In the genomic region with DNA sequence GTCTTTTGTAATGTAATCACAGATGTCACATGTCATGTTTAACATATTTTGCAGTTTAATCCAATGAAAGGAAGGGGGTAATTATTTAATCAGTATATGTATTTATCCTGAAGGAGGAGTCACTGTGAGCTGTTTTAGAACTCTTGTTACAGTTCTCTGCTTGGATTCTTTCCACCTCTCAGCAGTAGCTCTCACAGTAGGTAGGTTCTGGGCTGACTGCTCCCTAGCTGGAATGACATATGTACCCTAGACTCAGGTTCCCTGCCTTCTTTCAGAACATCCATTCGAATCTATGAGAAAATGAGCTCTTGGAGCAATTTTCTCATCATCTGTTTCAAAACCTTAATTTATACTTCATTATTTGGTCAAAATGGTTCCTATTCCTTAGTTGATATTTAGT, we compare ENCODE assay signal across 20 mouse cellular contexts. TPM values are rescaled to one million over a fixed set of nuclear protein-coding genes. Genes with fewer than 3 reads are reported as not detected.
DNase-seq lines count a peak whose midpoint lies in the region; ATAC-seq and TF ChIP-seq lines count a peak whose summit lies in the region.
"Had no signal": no experiment of that assay in that cellular context is flagged by ENCODE, and none has a peak within 500 bp of the region (broad histone marks: within the 10 kb centered on the region; RNA-seq: fewer than 3 reads in every experiment).

No protein-coding gene starts in this region.

- 0 out of 2 replicates have a peak, but pooled peaks have one; percentile 36 for ATAC-seq in cerebellum, adult (ENCODE audit: insufficient number of reproducible peaks, low FRiP score, low TSS enrichment)
- ATAC-seq: forebrain, embryonic 13.5 days; forebrain, embryonic 16.5 days; intestine, postnatal 0 days; Patski had no signal

- TF ChIP-seq CTCF in brain, embryonic 14.5 days (IDR thresholded peaks at IDR 0.05; ENCODE audit: borderline replicate concordance, extremely low read depth, insufficient read depth, insufficient read length): no peak

- no peak for TF ChIP-seq POLR2A in brain, embryonic 14.5 days (IDR thresholded peaks at IDR 0.05; ENCODE audit: borderline replicate concordance, extremely low read depth, insufficient read depth, insufficient read length, poor library complexity, severe bottlenecking)

- DNase-seq in cerebellum, postnatal 4 days (ENCODE audit: low spot score in 2 of 2): no peak
- DNase-seq in ES-CJ7 (ENCODE audit: low read depth, low spot score): peak; percentile 47
- DNase-seq in brain, embryonic 14.5 days (ENCODE audit: low read depth): peak; percentile 7
- DNase-seq in cerebellum, adult 9-11 months: peak; percentile 23
- no peak for DNase-seq in adrenal gland, postnatal 14 days
- no peak for DNase-seq in lung, postnatal 14 days
- no peak for DNase-seq in lung, postnatal 4 days
- DNase-seq: adrenal gland, adult 2 months; adrenal gland, postnatal 25 days; gastrocnemius, postnatal 10 days; gastrocnemius, postnatal 36 days; heart, adult 11 months; kidney, adult 2 months had no signal

RNA-seq across cellular contexts. Expression of a gene that starts 49.7 kb away (rescaled TPM):
- polyA plus RNA-seq in brain, embryonic 14.5 days (2012; rRNA removed): 11.4 and 19.0 TPM in 2 replicates
- 0.67 and 2.2 TPM in 2 replicates for total RNA-seq in adrenal gland, postnatal 14 days (2021)
- polyA plus RNA-seq: heart, embryonic 14.5 days; heart, postnatal 0 days had no signal

RNA-seq across cellular contexts. Expression of a gene that starts 49.8 kb away (rescaled TPM):
- 83.5 and 89.9 TPM in 2 replicates for polyA plus RNA-seq in brain, embryonic 14.5 days (2012; rRNA removed)
- 23.2 and 26.1 TPM in 2 replicates for total RNA-seq in adrenal gland, postnatal 14 days (2021)

RNA-seq across cellular contexts. Expression of a gene that starts 50.2 kb away (rescaled TPM):
- polyA plus RNA-seq in brain, embryonic 14.5 days (2012; rRNA removed): 43.6 and 49.0 TPM in 2 replicates
- 42.0 and 44.8 TPM in 2 replicates for total RNA-seq in adrenal gland, postnatal 14 days (2021)

Comparison
In these comparisons a context has a peak if more than half of its experiments do, and no peak if none do; other contexts are left out.
1. DNase-seq: peak in ES-CJ7 (single experiment), brain, embryonic 14.5 days (single experiment) and cerebellum, adult 9-11 months (single experiment); none in cerebellum, postnatal 4 days (0 of 2), adrenal gland, postnatal 14 days (single experiment), lung, postnatal 14 days (single experiment) and lung, postnatal 4 days (0 of 2).